Mouse (Mus musculus): ENCODE measurements around the gene Tm6sf2.

GRCm38 (mm10) chr8:70043996-70044395, 28.7 kb upstream of the Tm6sf2 start:
- TF ChIP-seq CTCF (IDR thresholded peaks at IDR 0.05; ENCODE audit: insufficient read depth, low read depth, low read length) (no peak), POLR2A (IDR thresholded peaks at IDR 0.05; ENCODE audit: insufficient read depth, low read depth, low read length) (no peak)

Data from olfactory bulb, adult 2 months (tissue).